Mouse (Mus musculus) bone marrow, adult 2 months (tissue): ENCODE data around the gene Parp3.

ENCODE experiments used
- CTCF ChIP-seq: fragments of 200-500 bp; IDR thresholded peaks from 2 replicates; pipeline ENCODE4 v1.5.1; 2011; ENCODE audit warnings: low read length, control low read depth; ENCODE audit not compliant: control insufficient read depth, insufficient read depth
- POLR2A ChIP-seq: fragments of 200-500 bp; IDR thresholded peaks from 2 replicates; pipeline ENCODE4 v1.6.1; 2011; ENCODE audit warnings: low read depth, mild to moderate bottlenecking, control low read depth, low read length, borderline replicate concordance; ENCODE audit not compliant: control insufficient read depth

DNA sequence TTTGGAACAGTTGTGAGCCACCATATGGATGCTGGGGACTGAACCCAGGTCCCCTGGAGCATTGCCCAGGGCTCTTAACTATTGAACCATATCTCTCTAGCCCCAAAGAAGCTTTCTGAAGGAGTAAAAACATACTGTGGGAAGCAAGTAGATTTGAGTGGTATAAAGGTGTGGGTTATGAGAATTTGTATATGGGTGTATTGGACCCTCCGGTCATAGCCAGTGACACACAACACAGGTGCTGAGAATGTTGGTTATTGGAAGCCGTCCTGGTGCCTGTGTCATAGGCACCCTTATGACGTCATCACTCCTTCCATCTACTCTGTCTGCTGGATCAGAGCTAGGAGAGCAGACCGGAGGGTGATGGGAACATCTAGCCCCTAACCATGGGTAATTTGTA, 37.5 kb upstream of the Parp3 start, which contains the start of gene Iqcf5:
- TF ChIP-seq POLR2A (no peak), CTCF (no peak)
